Mouse (Mus musculus) testis, adult 10 weeks (tissue): Measurements from ENCODE around the gene Gm11549. TPM values are rescaled to one million over a fixed set of nuclear protein-coding genes. Genes with fewer than 3 reads are reported as not detected.

Source experiments
- polyA plus RNA-seq: library from polyadenylated mRNA; stranded (reverse); fragments of 350-450 nt; fragmentation: Illumina TruSeq; extraction: RNeasy Lipid Tissue Mini Kit (QIAGEN cat#74804); gene quantifications from one replicate; pipeline ENCODE4 v1.2.3, GENCODE M21; 2014; ENCODE audit warnings: low read depth, low replicate concordance

Gene Gm11549
- polyA plus RNA-seq, result 0.18 TPM

GRCm38 (mm10) chr3:36521073-36522060 is at the start of gene Gm11549:
Gene Gm11549, minus strand, starts transcription at chr3:36521813.

GRCm38 (mm10) chr3:36552406-36553047 is 30.9 kb upstream of the Gm11549 start, which contains the start of gene Exosc9:
Gene Exosc9, plus strand, starts transcription at chr3:36552606.

GRCm38 (mm10) chr3:36475532-36476087 is 46.0 kb downstream of the Gm11549 start, which contains the start of the genes Anxa5 and 1810062G17Rik:
Gene Anxa5, minus strand, starts transcription at chr3:36475894.
Gene 1810062G17Rik, plus strand, starts transcription at chr3:36475937.

Other genes with a start within 250 kb of the Gm11549 start
- gene Anxa5, start 45.9 kb downstream of the Gm11549 start, polyA plus RNA-seq, result 16.8 TPM
- gene 1810062G17Rik, start 45.9 kb downstream of the Gm11549 start, polyA plus RNA-seq, result not detected
- gene Exosc9, start 30.8 kb upstream of the Gm11549 start, polyA plus RNA-seq, result 90.7 TPM
- gene Ccna2, start 50.3 kb upstream of the Gm11549 start, polyA plus RNA-seq, result 16.4 TPM
- 127 TPM for gene Bbs7, start 91.7 kb upstream of the Gm11549 start, polyA plus RNA-seq
- 1.1 TPM for gene Trpc3, start 168.4 kb upstream of the Gm11549 start, polyA plus RNA-seq